Mouse (Mus musculus): ENCODE results near the gene Zfp287.

GRCm38 (mm10) chr11:62678778-62679354, 52.8 kb downstream of the Zfp287 start:
- no peak for TF ChIP-seq CTCF (IDR thresholded peaks at IDR 0.05; ENCODE audit: low read depth, low read length)
- TF ChIP-seq POLR2A (IDR thresholded peaks at IDR 0.05; ENCODE audit: borderline replicate concordance, low read depth, low read length) = no peak

All from bone marrow macrophage, adult 2 months (primary cell).